Mouse (Mus musculus): ENCODE results near the gene Kif19a. TPM values are rescaled to one million over a fixed set of nuclear protein-coding genes. Genes with fewer than 3 reads are reported as not detected.
A peak's percentile ranks its signal among the peaks of the same experiment; 100 is the strongest.

Gene Kif19a
- total RNA-seq, 2 experiments from 2014 or later: 2.9 to 5.4 TPM

DNA sequence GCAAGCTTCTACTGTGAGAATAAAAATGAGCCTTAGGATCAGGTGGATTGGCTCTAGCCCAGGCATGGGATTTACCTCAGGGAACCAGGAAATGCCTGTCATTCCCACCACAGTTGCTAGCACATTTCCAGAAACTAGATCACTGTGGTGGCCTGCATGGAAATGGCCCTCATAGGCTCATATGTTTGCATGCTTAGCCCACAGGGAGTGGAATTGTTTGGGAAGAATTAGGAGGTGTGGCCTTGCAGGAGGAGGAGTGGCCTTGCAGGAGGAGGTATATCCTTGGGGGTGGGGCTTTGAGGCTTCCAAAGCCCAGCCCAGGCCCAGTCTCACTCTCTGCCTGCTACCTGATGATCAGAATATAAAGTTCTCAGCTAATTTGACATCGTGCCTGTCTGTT is 36.7 kb downstream of the Kif19a start:
- no peak overlapping the region for H3K4me3 ChIP-seq
- no peak for TF ChIP-seq CTCF (conservative IDR thresholded peaks at IDR 0.05)

DNA sequence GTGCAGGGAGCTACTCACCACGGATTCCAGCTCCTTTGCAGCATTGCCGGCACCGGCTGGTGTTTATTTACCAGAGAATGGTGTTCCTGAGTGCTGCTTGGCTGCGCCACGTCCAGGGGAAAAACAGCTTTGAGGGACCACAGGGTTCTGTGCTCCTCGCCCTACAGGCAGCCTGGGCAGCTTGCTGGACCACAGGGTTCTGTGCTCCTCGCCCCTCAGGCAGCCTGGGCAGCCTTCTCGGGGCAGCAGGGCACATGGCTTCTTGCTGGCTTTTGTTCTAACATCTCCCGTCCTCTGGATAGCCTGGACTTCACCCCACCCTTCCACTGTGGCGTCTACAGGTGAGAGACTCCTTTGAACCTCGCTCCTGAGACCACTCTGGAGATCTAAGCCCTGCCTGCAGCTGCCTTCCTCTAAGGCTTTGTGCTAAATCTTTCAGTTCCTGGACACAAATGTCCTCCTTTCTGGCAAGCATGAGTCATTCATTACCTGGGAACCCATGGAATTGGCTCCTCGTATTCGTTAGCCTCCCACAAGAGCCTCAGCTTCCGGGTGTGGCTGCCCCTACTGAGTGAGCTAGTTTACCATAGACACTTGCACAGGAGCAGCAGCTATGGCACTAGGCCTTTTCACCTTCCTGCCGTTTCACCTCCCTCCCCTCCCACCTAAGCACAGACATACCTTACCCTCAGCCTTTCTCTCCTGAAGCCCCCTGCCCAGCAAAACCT is 37.5 kb downstream of the Kif19a start:
- H3K4me3 ChIP-seq: no peak overlapping the region
- no peak for TF ChIP-seq CTCF (conservative IDR thresholded peaks at IDR 0.05)
- H3K27ac ChIP-seq: no peak overlapping the region
- no peak for DNase-seq (ENCODE audit: low spot score in 2 of 2)

More for the DNA sequence above, 36.7 kb downstream of the Kif19a start:
- H3K27ac ChIP-seq: no peak overlapping the region
- DNase-seq (ENCODE audit: low spot score in 2 of 2): no peak

DNA sequence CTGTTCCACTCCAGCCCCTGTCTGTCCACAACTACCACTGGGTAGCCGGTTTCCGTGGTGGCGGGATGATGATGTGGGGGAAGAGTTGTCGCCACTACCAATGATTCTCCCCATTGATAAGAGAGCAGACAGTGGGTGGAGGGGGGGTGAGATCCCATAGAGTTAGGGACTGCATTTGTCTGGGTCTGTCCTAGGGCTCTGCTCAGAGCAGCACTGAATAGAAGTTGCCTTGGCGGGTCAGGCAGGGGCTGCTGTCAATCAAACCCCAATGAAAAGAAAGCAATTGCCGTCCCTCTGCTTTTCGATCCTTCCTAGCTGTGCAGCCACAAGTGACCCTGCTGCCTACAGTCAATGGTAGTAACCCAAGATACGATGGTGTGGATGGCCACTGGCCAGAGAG is 38.8 kb downstream of the Kif19a start:
- no peak for DNase-seq (ENCODE audit: low spot score in 2 of 2)
- Histone ChIP-seq H3K4me3 (no peak overlapping the region), H3K27ac (no peak overlapping the region)
- no peak for TF ChIP-seq CTCF (conservative IDR thresholded peaks at IDR 0.05)

DNA sequence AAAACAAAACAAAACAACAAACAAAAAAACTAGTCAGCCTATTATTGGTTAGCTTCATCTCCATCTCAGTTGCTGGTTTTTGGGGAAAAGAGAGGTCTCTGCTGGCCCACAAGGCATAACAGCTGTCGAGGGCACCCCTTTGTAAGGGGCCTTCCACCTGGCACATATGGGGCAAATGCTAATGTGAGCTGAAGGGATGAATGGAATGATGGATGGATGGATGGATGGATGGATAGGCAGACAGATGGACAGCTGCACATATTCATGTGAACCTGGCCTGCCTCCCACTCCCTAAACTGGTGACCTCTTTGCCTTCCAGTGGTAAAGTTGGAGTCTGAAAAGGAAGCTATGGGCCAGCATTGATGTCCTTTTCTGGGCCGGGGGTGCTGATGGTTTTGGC is 41.8 kb downstream of the Kif19a start:
- no peak for DNase-seq (ENCODE audit: low spot score in 2 of 2)
- H3K27ac ChIP-seq: no peak overlapping the region
- no peak overlapping the region for H3K4me3 ChIP-seq
- TF ChIP-seq CTCF (conservative IDR thresholded peaks at IDR 0.05): no peak

DNA sequence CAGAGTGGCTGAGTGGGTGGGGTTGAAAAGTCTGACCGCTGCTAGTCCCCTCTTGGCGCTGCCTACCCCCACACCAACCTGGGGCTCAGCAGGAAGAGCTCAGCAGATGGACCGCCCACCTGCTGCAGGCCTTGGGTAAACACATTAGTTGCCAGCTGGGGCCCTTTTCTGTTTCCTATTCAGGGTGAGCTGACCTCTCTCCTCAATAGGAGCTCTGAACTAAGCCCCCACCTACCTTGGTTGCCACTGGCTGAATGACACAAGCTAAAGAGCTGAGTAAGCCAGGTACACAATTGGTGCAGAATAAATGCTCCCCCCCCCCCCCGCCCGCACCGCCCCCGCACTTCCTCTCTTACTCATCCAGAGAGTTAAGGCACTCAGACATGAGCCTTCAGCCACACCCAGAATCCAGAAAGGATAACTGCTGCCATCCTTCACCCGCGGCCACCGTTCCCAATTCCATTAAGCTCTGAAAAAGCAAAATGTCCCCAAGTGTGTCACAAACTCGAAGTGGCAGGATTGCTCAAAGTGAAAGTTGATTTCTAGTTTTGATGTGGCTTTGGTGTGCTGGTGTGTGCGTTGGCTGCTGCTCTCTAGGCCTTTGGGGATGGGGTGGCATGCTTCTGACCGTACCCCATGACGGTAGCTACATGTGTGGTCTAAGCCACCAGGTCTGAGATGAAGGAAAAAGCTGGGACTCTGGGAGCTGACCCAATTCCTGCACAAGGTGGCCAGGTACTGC is 42.7 kb downstream of the Kif19a start:
- DNase-seq (ENCODE audit: low spot score in 2 of 2): no peak
- H3K27ac ChIP-seq: no peak overlapping the region
- no peak overlapping the region for H3K4me3 ChIP-seq
- no peak for TF ChIP-seq CTCF (conservative IDR thresholded peaks at IDR 0.05)

DNA sequence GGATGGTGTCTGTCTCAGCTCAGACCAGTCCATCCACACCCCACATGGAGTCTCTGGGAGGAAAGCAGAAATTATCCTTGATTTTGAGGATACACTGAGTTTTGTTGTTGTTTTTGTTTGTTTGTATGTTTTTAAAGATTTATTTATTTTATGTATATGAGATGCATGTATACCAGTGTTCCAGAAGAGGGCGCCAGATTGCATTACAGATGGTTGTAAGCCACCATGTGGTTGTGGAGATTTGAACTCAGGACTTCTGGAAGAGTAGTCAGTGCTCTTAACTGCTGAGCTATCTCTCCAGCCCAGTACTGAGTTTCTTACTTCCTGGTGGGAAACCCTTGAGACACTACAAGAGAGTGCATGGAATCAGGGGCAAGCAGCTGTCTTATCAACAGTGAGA is 44.2 kb downstream of the Kif19a start:
- Histone ChIP-seq H3K27ac (no peak overlapping the region), H3K4me3 (no peak overlapping the region)
- TF ChIP-seq CTCF (conservative IDR thresholded peaks at IDR 0.05): peak; percentile 73
- no peak for DNase-seq (ENCODE audit: low spot score in 2 of 2)

DNA sequence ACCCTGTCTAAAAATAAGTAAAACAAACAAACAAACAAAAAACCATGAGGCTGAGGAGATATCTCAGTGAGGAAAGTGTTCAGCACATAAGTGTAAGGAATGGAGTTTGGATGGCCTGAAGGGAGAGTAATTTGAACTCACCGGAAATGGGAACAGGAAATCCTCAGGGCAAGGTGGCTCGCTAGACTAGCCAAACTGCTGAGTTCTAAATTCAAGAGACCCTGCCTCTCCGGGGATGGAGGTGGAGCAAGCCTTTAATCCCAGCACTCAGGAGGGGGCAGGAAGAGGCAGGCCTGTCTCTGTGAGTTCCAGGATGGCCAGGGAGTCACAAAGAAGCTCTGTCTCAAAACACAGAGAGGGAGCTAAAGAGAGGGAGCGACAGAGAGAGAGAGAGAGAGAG is 45.2 kb downstream of the Kif19a start:
- H3K4me3 ChIP-seq: no peak overlapping the region
- H3K27ac ChIP-seq: no peak overlapping the region
- TF ChIP-seq CTCF (conservative IDR thresholded peaks at IDR 0.05): no peak
- no peak for DNase-seq (ENCODE audit: low spot score in 2 of 2)

GRCm38 (mm10) chr11:114812731-114813240 is 47.6 kb downstream of the Kif19a start:
- peak; percentile 83 to 96 for DNase-seq (ENCODE audit: low spot score in 2 of 2)
- no peak overlapping the region for H3K4me3 ChIP-seq
- H3K27ac ChIP-seq: no peak overlapping the region
- peak; percentile 97 for TF ChIP-seq CTCF (conservative IDR thresholded peaks at IDR 0.05)

GRCm38 (mm10) chr11:114814873-114815592 is 49.8 kb downstream of the Kif19a start:
- DNase-seq (ENCODE audit: low spot score in 2 of 2): no peak
- Histone ChIP-seq H3K4me3 (no peak overlapping the region), H3K27ac (no peak overlapping the region)
- no peak for TF ChIP-seq CTCF (conservative IDR thresholded peaks at IDR 0.05)

GRCm38 (mm10) chr11:114816934-114817333 is 51.7 kb downstream of the Kif19a start:
- no peak overlapping the region for H3K27ac ChIP-seq

GRCm38 (mm10) chr11:114818185-114818584 is 53.0 kb downstream of the Kif19a start:
- TF ChIP-seq CTCF (conservative IDR thresholded peaks at IDR 0.05): no peak
- H3K4me3 ChIP-seq: no peak overlapping the region
- no peak for DNase-seq (ENCODE audit: low spot score in 2 of 2)
- H3K27ac ChIP-seq: no peak overlapping the region

More at GRCm38 (mm10) chr11:114816934-114817333, 51.7 kb downstream of the Kif19a start:
- no peak for DNase-seq (ENCODE audit: low spot score in 2 of 2)
- no peak overlapping the region for H3K4me3 ChIP-seq
- TF ChIP-seq CTCF (conservative IDR thresholded peaks at IDR 0.05): no peak

DNA sequence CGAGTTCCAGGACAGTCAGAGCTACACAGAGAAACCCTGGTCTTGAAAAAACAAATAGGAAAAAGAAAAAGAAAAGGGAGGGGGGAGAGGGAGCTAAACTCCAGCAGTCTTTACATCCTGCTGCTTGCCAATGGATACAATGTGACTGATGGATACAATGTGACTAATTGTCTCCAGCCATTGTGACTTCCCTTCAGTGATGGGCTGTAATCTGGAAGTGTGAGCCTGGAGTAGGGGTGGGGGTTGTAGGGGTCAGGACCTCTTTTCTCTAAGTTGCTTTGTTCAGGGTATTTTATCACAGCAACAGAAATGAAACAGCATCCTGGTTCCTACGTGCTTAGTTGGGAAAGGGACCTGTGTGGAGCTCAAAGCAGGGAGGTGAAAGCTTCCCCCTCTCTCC is 53.9 kb downstream of the Kif19a start:
- DNase-seq (ENCODE audit: low spot score in 2 of 2): no peak
- no peak for TF ChIP-seq CTCF (conservative IDR thresholded peaks at IDR 0.05)
- Histone ChIP-seq H3K4me3 (no peak overlapping the region), H3K27ac (no peak overlapping the region)

DNA sequence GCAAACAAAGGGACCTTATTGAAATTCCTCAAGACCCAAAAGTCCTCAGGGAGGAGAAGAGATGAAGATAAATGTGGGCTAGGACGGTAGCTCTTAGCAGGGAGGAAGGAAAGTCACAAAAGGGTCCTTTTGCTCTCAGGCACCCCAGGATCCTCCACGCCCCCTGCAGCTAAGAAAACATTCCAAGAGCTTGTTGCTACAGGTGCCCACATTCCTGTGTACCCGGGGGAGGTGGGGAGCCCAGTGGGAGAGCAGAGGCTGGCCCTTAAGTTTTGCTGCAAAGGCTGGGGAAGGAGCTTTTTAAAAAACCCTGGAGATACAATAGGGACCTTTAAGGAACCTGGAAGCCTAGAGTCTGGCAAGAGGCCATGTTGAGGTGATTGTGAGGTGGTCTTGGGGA is 55.3 kb downstream of the Kif19a start:
- Histone ChIP-seq H3K4me3 (no peak overlapping the region), H3K27ac (no peak overlapping the region)
- DNase-seq (ENCODE audit: low spot score in 2 of 2): no peak
- no peak for TF ChIP-seq CTCF (conservative IDR thresholded peaks at IDR 0.05)

Measured in layer of hippocampus, adult 2 months (tissue).